Mouse (Mus musculus) adrenal gland, postnatal 14 days (tissue): ENCODE data around the gene Rac1. TPM values are rescaled to one million over a fixed set of nuclear protein-coding genes. Genes with fewer than 3 reads are reported as not detected.
A peak's percentile ranks its signal among the peaks of the same experiment; 100 is the strongest.

Experiments used
- DNase-seq: peaks from one replicate; pipeline ENCODE4 v3.0.0; 2021; ENCODE audit warnings: mixed read lengths
- total RNA-seq: library from RNA; stranded (reverse); gene quantifications from 2 replicates; pipeline ENCODE4 v1.2.3, GENCODE M21; 2021

Rac1 gene
- total RNA-seq, 1 experiment from 2014 or later: 343 TPM

GRCm38 (mm10) chr5:143491736-143492135 lies 36.1 kb downstream of the Rac1 start:
- DNase-seq: peak; percentile 9

- peak; percentile 19 for DNase-seq
Measured at GRCm38 (mm10) chr5:143489749-143490342, 38.0 kb downstream of the Rac1 start.

GRCm38 (mm10) chr5:143487998-143488397 lies 39.8 kb downstream of the Rac1 start:
- DNase-seq: no peak

- no peak for DNase-seq
Measured at GRCm38 (mm10) chr5:143487193-143487592, 40.6 kb downstream of the Rac1 start.

- no peak for DNase-seq
Measured at GRCm38 (mm10) chr5:143484955-143485354, 42.9 kb downstream of the Rac1 start.

GRCm38 (mm10) chr5:143477901-143478300 lies 49.9 kb downstream of the Rac1 start:
- DNase-seq: no peak

- DNase-seq: no peak
Measured at GRCm38 (mm10) chr5:143476013-143476412, 51.8 kb downstream of the Rac1 start.

- DNase-seq: peak; percentile 25
Measured at GRCm38 (mm10) chr5:143475153-143475844, 52.5 kb downstream of the Rac1 start.

GRCm38 (mm10) chr5:143471953-143472618 lies 55.8 kb downstream of the Rac1 start:
- DNase-seq: no peak

GRCm38 (mm10) chr5:143471165-143471546 lies 56.7 kb downstream of the Rac1 start:
- DNase-seq: no peak

GRCm38 (mm10) chr5:143470421-143471164 lies 57.2 kb downstream of the Rac1 start:
- DNase-seq: peak; percentile 62

- no peak for DNase-seq
Measured at GRCm38 (mm10) chr5:143469628-143470027, 58.2 kb downstream of the Rac1 start.

- DNase-seq: no peak
Measured at GRCm38 (mm10) chr5:143467931-143468330, 59.9 kb downstream of the Rac1 start.

GRCm38 (mm10) chr5:143466891-143467669 lies 60.8 kb downstream of the Rac1 start:
- DNase-seq: no peak

GRCm38 (mm10) chr5:143465156-143466085 lies 62.4 kb downstream of the Rac1 start:
- no peak for DNase-seq

- DNase-seq: no peak
Measured at GRCm38 (mm10) chr5:143464757-143465118, 63.1 kb downstream of the Rac1 start.

- peak; percentile 94 for DNase-seq
Measured at GRCm38 (mm10) chr5:143464100-143464756, 63.6 kb downstream of the Rac1 start, which contains the start of gene Daglb. Gene Daglb (plus strand): TSS chr5:143464584.

- DNase-seq: no peak
Measured at GRCm38 (mm10) chr5:143463671-143464070, 64.2 kb downstream of the Rac1 start.
